Mouse (Mus musculus): ENCODE data around the gene Clec1b.

DNA sequence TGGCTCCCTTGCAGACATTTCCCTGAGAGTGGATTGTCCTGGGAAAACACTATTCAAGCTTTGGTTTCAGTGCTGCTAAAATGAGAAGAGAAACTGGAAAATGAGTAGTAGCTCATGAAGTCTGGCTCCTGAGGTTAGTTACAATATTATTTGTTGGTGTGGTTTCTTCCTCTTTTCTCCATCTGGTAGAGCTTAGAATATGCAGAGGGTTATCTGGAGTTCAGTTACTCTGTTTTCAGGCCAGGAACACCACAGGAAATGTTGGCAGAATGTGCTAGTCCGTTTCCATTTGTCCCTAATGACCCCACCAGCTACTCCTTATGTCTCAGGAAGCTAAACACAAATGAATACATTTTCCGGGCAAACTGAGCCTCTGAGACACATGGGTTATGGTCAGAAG is 10.2 kb downstream of the Clec1b start:
- no peak for TF ChIP-seq CTCF (IDR thresholded peaks at IDR 0.05; ENCODE audit: low read depth, low read length)
- TF ChIP-seq POLR2A (IDR thresholded peaks at IDR 0.05; ENCODE audit: borderline replicate concordance, low read depth, low read length) = no peak
